Comparison of ENCODE assay signal across 22 mouse cellular contexts in genomic region chr14:75376256-75376655, GRCm38 (mm10).
A peak's percentile ranks its signal among the peaks of the same experiment; 100 is the strongest.
DNase-seq lines count a peak whose midpoint lies in the region; ATAC-seq and TF ChIP-seq lines count a peak whose summit lies in the region.
"Had no signal": no experiment of that assay in that cellular context is flagged by ENCODE, and none has a peak within 500 bp of the region (broad histone marks: within the 10 kb centered on the region; RNA-seq: fewer than 3 reads in every experiment).

No protein-coding gene starts in this region.

- in situ Hi-C loops in ES-E14 (cut with MboI; ENCODE audit: low sequenced_read_pairs in 2 of 2, unreplicated experiment in 2 of 2): no loop called here

- no peaks in the 10 kb centered on the region for H3K9me3 ChIP-seq in forebrain, embryonic 15.5 days
- no peaks in the 10 kb centered on the region for H3K9me3 ChIP-seq in forebrain, embryonic 16.5 days (ENCODE audit: control insufficient read depth, low read length)
- no peaks in the 10 kb centered on the region for H3K9me3 ChIP-seq in ES-E14 (ENCODE audit: control insufficient read depth, insufficient read depth, low read depth, low read length)
- H3K9me3 ChIP-seq in stomach, postnatal 0 days (ENCODE audit: control insufficient read depth, low read length): no peaks in the 10 kb centered on the region
- H3K9me3 ChIP-seq: embryonic facial prominence, embryonic 12.5 days; forebrain, embryonic 12.5 days; heart, embryonic 13.5 days had no signal

- H3K4me3 ChIP-seq in forebrain, embryonic 15.5 days: no peak overlapping the region
- H3K4me3 ChIP-seq in forebrain, embryonic 16.5 days (replicated peaks; ENCODE audit: low read length): no peak overlapping the region
- H3K4me3 ChIP-seq in ES-E14 (ENCODE audit: insufficient read depth in 1 of 2, low read depth in 1 of 2, low read length in 2 of 2, poor library complexity in 1 of 2, severe bottlenecking in 1 of 2): no peak overlapping the region
- no peak overlapping the region for H3K4me3 ChIP-seq in stomach, postnatal 0 days (ENCODE audit: low read depth, low read length)
- H3K4me3 ChIP-seq: embryonic facial prominence, embryonic 12.5 days; forebrain, embryonic 12.5 days; gastrocnemius, adult 2 months; heart, embryonic 13.5 days had no signal

- H3K4me1 ChIP-seq in forebrain, embryonic 15.5 days: 0 out of 2 replicates have a peak, but pooled peaks cover 3% of the 10 kb centered on the region
- H3K4me1 ChIP-seq in forebrain, embryonic 16.5 days (replicated peaks; ENCODE audit: control insufficient read depth, insufficient read depth, low read length): no peaks in the 10 kb centered on the region
- H3K4me1 ChIP-seq in ES-E14 (ENCODE audit: control insufficient read depth in 2 of 2, insufficient read depth in 2 of 2, low read length in 2 of 2, poor library complexity in 1 of 2): peaks cover 9 to 14% of the 10 kb centered on the region in 2 experiments
- no peaks in the 10 kb centered on the region for H3K4me1 ChIP-seq in stomach, postnatal 0 days (replicated peaks; ENCODE audit: control insufficient read depth, insufficient read depth)
- H3K4me1 ChIP-seq: heart, embryonic 13.5 days had no signal

- no peak overlapping the region for H3K27ac ChIP-seq in forebrain, embryonic 15.5 days (replicated peaks)
- no peak overlapping the region for H3K27ac ChIP-seq in forebrain, embryonic 16.5 days (ENCODE audit: low read length)
- no peak overlapping the region for H3K27ac ChIP-seq in ES-E14 (ENCODE audit: insufficient read depth, low read depth, low read length, poor library complexity, severe bottlenecking)
- no peak overlapping the region for H3K27ac ChIP-seq in stomach, postnatal 0 days (replicated peaks)
- H3K27ac ChIP-seq: embryonic facial prominence, embryonic 12.5 days; forebrain, embryonic 12.5 days; gastrocnemius, adult 2 months; heart, embryonic 13.5 days had no signal

- H3K9ac ChIP-seq in forebrain, embryonic 15.5 days (replicated peaks): no peak overlapping the region
- H3K9ac ChIP-seq in forebrain, embryonic 16.5 days (replicated peaks; ENCODE audit: low read depth, low read length): no peak overlapping the region
- H3K9ac ChIP-seq in ES-E14 (ENCODE audit: insufficient read depth, low read depth, low read length, poor library complexity, severe bottlenecking): no peak overlapping the region
- no peak overlapping the region for H3K9ac ChIP-seq in stomach, postnatal 0 days (ENCODE audit: low read length)
- H3K9ac ChIP-seq: embryonic facial prominence, embryonic 12.5 days; forebrain, embryonic 12.5 days; heart, embryonic 13.5 days had no signal

- H3K27me3 ChIP-seq in forebrain, embryonic 15.5 days: no peaks in the 10 kb centered on the region
- H3K27me3 ChIP-seq in forebrain, embryonic 16.5 days (replicated peaks; ENCODE audit: control insufficient read depth, insufficient read depth, low read length): no peaks in the 10 kb centered on the region
- H3K27me3 ChIP-seq in stomach, postnatal 0 days (ENCODE audit: control insufficient read depth, insufficient read depth, low read length): no peaks in the 10 kb centered on the region
- H3K27me3 ChIP-seq: CH12.LX; embryonic facial prominence, embryonic 12.5 days; forebrain, embryonic 12.5 days; heart, embryonic 13.5 days had no signal

- 50% methylated on average over 2 of the region's 2 CpGs for WGBS in forebrain, embryonic 15.5 days
- 45% methylated on average over 2 of the region's 2 CpGs for WGBS in forebrain, embryonic 16.5 days
- WGBS in stomach, postnatal 0 days: 35% methylated on average over 2 of the region's 2 CpGs

- DNase-seq in 3T3-L1 (ENCODE audit: low read depth, low spot score): peak; percentile 9
- DNase-seq in ES-E14 (ENCODE audit: low read depth, low spot score): peak; percentile 78
- no peak for DNase-seq in stomach, postnatal 0 days (ENCODE audit: low spot score)
- DNase-seq in adrenal gland, postnatal 36 days: no peak
- no peak for DNase-seq in MN1 (ENCODE audit: low spot score)
- DNase-seq: adrenal gland, postnatal 14 days; cerebellum, adult 8-10 months; cerebellum, postnatal 14 days; embryo, embryonic 11 days; gastrocnemius, adult 2 months; gastrocnemius, postnatal 36 days; heart, adult 11 months; heart, postnatal 36 days; kidney, adult 11 months had no signal

- H3K36me3 ChIP-seq in forebrain, embryonic 15.5 days: no peaks in the 10 kb centered on the region
- H3K36me3 ChIP-seq in forebrain, embryonic 16.5 days (ENCODE audit: control insufficient read depth, insufficient read depth): no peaks in the 10 kb centered on the region
- no peaks in the 10 kb centered on the region for H3K36me3 ChIP-seq in ES-E14 (ENCODE audit: control insufficient read depth, insufficient read depth, low read length, poor library complexity, severe bottlenecking)
- H3K36me3 ChIP-seq in stomach, postnatal 0 days (ENCODE audit: control insufficient read depth, insufficient read depth, low read length): no peaks in the 10 kb centered on the region
- H3K36me3 ChIP-seq: embryonic facial prominence, embryonic 12.5 days; forebrain, embryonic 12.5 days; heart, embryonic 13.5 days had no signal

- no peak for TF ChIP-seq CTCF in stomach, postnatal 0 days (IDR thresholded peaks at IDR 0.05; ENCODE audit: low read depth)

- 0 out of 2 replicates have a peak, but pooled peaks have one; percentile 16 for ATAC-seq in forebrain, embryonic 15.5 days (replicated peaks)
- ATAC-seq in forebrain, embryonic 16.5 days: no peak
- 0 out of 2 replicates have a peak, but pooled peaks have one; percentile 24 for ATAC-seq in stomach, postnatal 0 days (ENCODE audit: low FRiP score, low TSS enrichment)
- ATAC-seq: hindbrain, embryonic 16.5 days; Patski had no signal

- no peak overlapping the region for H3K4me2 ChIP-seq in forebrain, embryonic 15.5 days (replicated peaks)
- no peak overlapping the region for H3K4me2 ChIP-seq in forebrain, embryonic 16.5 days (ENCODE audit: low read length)
- H3K4me2 ChIP-seq in stomach, postnatal 0 days (replicated peaks; ENCODE audit: low read depth): no peak overlapping the region
- H3K4me2 ChIP-seq: embryonic facial prominence, embryonic 12.5 days; forebrain, embryonic 12.5 days; heart, embryonic 13.5 days had no signal

- TF ChIP-seq EP300 in stomach, postnatal 0 days (optimal IDR thresholded peaks at IDR 0.05): no peak

TF ChIP-seq in ES-E14, 5 proteins besides CTCF, POLR2A, EP300 and RAD21:
- TF ChIP-seq MAFK (IDR thresholded peaks at IDR 0.05; ENCODE audit: insufficient read depth, low read depth, low read length) (no peak), CHD2 (IDR thresholded peaks at IDR 0.05; ENCODE audit: low read depth, low read length) (peak; percentile 88)

Comparison
In these comparisons a context has a peak if more than half of its experiments do, and no peak if none do; other contexts are left out.
1. DNase-seq: peak in 3T3-L1 (single experiment) and ES-E14 (single experiment); none in stomach, postnatal 0 days (single experiment), adrenal gland, postnatal 36 days (0 of 2) and MN1 (single experiment).